Mouse (Mus musculus) layer of hippocampus, adult 9-11 months (tissue): ENCODE measurements around the gene Igf2r.

ENCODE experiments used
- DNase-seq: peaks from one replicate; pipeline ENCODE4 v3.0.0; 2022

Gene Igf2r

GRCm38 (mm10) chr17:12745761-12746160 is 23.7 kb downstream of the Igf2r start:
- DNase-seq: no peak

DNA sequence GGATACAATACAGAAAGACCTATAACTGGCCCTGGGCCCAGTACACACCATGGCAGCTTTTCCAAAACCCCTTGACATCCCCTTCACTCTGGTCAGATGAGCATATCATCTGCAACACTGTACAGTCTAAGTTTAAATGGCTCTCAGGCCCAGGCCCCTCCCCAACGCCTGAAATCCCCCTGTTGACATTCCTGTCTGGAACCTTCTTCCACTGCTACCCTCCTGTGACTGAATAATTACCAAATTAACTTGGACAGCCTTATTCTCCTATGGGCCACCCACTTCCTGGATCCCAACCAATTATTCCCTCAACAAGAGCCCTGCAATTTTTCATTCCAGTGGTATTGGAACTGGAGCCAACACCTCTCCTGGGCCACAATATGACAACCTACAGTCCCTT is 25.4 kb downstream of the Igf2r start:
- DNase-seq: no peak

GRCm38 (mm10) chr17:12742151-12742908 is 27.1 kb downstream of the Igf2r start:
- no peak for DNase-seq

- no peak for DNase-seq
Measured at GRCm38 (mm10) chr17:12741218-12741968, 28.1 kb downstream of the Igf2r start.

DNA sequence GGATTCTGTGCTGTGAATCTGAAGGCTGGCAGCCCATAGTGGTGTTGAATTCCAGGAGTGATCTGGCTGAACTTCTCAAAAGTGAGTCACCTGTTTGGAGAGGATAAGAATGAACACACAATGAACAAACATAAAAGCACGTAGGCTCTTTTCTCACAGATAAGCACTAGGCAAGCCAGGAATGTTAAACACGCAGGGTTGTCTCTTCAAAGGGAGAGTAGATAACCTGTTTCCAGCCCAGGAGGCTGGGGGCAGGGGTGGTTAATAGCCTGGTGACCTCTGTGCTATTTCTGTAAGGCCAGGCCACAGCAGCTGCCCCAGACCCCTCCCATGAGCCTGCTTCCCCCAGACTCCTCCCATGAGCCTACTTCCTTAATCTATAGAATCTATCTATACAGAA is 29.1 kb downstream of the Igf2r start:
- DNase-seq: no peak

- DNase-seq: no peak
Measured at GRCm38 (mm10) chr17:12739516-12739915, 29.9 kb downstream of the Igf2r start.

GRCm38 (mm10) chr17:12737934-12738333 is 31.5 kb downstream of the Igf2r start:
- no peak for DNase-seq

- DNase-seq: no peak
Measured at GRCm38 (mm10) chr17:12734205-12734857, 35.1 kb downstream of the Igf2r start.

DNA sequence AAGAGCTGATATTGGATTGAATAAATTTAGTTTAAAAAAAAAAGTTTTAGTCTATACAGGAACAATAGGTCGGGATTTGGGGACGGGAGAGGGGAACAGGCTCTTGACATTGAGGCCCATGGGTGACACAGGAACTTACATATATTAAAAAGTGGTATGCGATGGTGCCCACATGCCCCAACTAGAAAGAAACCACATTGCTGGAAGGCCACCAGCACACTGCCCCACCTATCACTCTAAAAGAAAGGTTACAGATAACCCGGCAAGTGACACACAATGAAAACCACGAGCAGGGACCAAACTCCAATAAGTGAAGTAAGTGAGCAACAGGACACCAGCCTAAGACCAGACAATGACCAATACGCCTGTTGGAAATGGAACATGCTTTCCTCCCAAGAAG is 36.3 kb downstream of the Igf2r start:
- DNase-seq: no peak

DNA sequence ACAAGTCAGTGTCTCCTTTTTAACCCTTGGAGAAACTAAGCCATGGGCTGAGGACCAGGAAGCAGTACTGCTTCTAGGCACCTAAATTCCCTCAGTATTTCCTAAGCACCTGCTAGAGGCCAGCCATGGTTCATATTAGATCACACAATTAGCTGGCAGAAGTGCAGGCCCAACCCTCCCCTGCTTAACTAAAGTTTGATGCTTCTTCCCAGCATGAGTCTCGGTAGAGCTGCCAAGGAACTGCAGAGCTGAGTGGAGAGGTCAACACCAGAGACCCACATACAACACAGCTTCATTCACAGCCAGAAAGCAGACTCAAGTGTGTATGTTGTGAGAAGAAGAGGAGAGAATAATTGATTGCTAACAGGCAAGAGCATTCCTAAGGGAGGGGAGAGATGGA is 40.9 kb downstream of the Igf2r start:
- DNase-seq: no peak

- DNase-seq: no peak
Measured at GRCm38 (mm10) chr17:12727748-12728147, 41.7 kb downstream of the Igf2r start.

- DNase-seq: no peak
Measured at GRCm38 (mm10) chr17:12725871-12726270, 43.6 kb downstream of the Igf2r start.

DNA sequence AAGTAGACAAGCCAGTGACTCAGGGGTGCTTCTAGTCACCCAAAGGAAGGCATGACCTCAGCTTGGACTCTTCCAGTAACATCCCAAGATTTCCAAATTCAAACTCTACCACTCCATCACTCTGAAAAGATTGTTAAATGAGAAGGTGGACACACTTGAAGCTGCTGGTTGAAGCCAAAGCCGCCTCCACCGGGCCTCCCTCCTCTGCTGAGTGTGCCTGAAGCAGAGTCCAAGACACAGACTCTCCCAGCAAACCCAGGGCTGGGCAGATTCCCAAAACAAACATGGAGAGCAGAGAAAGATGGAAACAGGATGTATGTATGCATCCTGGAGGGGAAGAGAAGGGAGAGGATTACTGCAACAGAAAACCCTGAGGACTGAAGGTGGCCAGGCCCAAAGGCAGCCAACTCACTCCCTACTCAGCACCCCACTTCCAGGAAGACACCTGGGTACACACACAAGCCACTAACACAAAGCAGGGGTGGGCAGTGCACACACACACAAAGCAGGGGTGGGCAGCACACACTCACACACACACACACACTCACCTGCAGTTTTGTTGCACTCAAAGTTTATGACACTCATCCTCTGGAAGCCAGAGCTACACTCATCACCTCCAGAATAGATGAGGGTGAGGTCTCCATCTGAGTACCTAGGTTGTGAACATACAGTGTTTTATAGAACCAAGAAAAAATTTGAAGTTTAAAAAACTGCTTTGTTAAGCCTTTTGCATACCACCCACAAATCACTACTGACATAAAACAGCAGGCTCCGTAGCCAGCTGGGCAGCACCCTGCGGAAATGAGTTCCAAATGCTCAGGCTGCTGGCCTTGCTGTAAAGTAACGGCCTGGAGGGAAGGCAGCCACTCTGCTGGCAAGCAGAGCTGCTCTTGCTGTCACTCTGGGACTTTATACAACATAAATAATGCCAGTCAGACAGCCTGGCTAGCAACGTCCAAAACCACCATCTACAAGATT is 44.4 kb downstream of the Igf2r start:
- DNase-seq: no peak

DNA sequence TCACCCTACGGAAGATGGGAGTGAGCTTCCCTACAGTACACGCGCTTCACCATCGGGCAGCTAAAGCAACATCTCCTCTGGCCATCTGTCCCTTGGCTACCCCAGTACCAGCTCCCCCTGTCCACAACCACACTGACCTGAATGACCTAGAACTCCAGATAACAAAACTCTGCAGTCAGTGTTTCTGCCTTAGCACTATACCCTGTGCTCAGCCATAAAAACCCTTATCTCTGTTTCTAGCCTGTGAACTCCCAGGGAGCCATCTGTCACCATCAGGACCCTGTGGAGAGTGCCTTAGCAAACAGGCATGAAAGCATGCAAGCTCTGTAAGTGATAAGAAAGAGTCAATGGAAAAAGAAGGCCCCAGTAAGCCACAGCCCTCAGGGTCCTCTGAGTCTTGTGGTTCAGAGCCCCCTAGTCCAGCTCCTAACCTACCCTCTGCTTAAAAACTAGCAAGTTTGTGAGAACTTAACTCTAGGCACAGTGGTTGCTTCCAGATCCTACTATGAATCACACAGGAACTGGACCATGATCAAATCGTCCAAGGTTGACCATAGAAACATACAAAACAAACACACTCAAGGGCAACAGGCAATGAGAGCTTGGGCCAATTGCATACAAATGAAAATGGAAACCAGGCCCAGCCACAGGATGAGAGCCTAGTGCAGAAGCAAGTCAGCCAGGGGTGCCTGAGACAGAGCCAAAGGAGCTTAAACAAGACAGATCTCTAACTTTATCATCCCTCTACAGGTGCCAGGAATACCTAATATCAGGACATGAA is 45.3 kb downstream of the Igf2r start:
- no peak for DNase-seq

DNA sequence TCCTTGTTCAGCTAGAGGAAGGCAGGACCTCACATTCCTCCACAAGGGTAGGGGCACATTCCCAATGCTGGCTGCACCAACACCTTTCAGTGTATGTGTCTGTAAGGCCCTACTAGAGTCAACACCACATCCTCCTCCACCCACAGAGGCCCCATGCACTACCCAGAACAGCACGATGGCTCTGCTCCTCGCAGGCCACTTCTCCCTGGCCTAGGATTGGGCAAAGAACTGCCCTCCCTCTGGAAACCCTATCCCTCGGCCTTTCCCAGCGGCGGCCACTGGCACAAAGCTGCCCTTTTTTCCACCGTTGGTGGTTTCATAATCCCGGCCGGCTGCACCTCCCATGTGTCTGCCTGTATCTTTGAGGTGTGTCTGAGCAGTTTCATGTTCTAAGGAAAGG is 46.8 kb downstream of the Igf2r start:
- no peak for DNase-seq

GRCm38 (mm10) chr17:12721118-12721886 is 48.2 kb downstream of the Igf2r start:
- DNase-seq: no peak

- peak; percentile 30 for DNase-seq
Measured at GRCm38 (mm10) chr17:12718251-12718650, 51.2 kb downstream of the Igf2r start.

DNA sequence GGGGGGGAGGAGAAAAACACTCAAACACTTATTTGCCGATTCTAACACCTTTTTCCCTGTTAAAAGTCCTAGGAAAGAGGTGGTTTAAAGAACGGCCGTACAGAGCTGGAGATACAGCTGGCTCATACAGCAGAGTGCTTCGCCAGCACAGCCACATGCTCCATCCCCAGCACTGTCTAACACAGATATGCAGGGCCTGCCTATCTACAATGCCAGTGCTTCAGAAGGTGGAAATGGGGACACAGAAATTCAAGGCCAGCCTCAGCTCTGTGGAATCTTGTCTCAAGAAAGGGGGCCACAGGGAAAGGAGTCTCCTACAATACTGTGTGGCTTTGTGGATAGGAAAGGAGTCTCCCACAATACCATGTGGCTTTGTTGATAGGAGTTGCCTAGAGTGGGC is 52.0 kb downstream of the Igf2r start:
- no peak for DNase-seq

DNA sequence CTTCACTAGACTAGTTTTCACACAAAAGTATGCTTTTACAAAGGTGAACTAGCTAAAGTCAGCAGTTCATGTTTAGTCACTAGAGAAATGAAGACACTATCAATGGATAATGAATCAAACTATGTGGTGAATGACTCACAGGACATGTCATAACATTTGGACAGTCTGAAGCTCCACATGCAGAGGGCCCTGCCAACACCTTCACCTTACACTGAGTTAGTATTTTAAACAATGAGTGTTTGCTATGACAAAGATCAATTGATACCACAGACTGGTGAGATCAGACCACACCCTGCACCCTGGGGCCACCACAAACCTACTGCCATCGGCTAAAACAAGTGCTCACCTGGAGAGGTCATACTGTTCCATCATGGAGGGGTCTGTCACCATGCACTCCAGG is 54.4 kb downstream of the Igf2r start:
- no peak for DNase-seq

DNA sequence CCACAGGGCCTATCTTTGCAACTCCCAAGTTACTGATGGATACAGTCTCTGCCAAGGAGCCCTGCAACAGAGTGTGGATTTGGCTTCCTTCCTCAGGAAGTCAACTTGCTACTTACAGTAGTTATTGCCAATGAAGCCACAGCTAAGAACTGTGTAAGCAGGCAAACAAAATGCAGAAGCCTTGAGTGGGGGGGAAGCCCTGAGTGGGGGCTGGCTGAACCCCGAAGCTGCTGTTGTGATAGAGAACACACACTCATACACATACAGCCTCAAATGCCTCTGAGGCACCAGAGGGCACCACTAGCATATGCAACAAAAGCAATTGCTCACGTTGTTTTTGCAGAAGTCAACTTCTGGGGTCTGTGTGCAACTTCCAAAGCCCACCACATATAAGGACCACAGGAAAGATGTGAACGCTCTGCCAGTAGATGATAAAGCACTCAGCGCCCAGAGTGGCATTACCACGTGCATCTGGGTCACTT is 55.3 kb downstream of the Igf2r start:
- DNase-seq: no peak

DNA sequence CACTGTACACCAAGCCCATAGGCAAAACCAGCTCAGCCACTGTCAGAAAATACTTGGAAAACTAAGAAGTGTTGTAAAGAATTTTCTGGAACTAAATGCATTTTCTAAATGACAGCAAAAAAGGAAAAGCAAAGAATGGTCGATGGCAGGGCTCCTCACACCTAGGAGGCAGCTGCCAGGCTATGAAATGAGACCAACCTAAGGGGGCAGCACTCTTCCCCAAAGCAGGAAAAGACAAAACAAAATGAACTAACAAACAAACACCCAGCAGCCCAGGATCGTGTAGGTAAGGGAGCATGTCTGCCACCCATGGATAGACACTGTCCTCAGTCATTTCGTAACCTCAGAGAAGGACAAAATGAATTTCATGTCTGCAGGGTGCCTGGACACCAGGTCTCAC is 56.5 kb downstream of the Igf2r start:
- no peak for DNase-seq
